Mouse (Mus musculus) frontal cortex, postnatal 36 days (tissue): ENCODE data around the gene Adap1.
A peak's percentile ranks its signal among the peaks of the same experiment; 100 is the strongest.

Experiments
- DNase-seq, 2 experiments: peaks; one replicate each; pipeline ENCODE4 v3.0.0; 2022; ENCODE audit warnings: low spot score in 2 of 2

The Adap1 gene

DNA sequence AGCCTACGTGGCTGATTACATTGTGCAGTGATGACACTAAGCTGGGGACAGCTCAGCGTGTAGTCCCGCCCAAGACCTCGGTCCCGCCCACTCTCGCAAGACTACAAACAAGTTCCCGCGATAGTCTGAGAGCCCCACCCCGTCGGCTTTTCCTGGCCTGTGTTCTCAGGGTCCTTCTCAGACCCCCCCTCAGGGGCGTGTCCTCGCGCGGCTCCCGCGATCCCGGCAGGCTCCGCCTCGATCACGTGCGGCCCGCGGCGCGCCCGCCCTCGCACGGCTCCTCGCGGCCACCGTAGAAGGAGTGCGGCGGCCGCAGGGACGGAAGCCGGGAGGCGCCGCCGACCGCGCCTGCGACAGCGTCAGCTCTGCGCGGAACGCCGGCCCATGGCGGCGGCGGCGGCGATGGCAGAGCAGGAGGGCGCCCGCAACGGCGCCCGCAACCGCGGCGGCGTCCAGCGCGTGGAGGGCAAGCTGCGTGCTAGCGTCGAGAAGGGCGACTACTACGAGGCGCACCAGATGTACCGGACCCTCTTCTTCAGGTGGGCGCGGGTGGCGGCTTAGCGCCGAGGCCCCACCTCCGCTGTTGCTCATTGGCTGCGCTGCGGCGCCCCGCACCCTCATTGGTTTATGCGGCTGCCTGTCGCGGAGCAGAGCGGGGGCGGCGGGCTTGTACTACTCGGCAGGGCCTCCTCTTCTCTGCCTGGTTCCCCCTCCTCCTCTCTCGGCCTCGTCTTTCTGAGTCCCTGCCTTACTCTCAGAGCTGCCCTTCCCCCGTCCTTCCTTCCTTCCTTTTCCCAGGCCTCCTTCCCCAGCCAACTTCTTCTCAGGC is 73.1 kb downstream of the Adap1 start, which contains the start of gene Get4:
TSS of gene Get4 (plus strand) at position 244 of the 829 bp plus-strand sequence.
- peak; percentile 95 to 99 for DNase-seq

DNA sequence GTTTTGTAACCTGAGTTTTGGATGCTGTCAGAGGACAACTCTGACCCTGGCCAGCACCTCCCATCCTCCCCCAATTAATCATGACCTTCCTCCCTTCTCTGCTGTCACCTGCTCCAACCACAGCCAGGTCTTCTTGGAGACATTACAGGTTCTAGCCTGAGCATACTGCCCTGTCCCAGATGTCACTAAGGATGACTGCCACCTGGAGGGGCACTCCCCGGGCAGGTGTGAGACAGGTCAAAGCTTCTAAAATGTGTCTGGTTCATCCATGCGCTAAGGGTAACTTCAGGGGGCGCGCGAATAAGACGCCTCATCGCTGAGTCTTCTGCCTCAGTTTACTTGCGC is 73.7 kb downstream of the Adap1 start:
- no peak for DNase-seq

DNA sequence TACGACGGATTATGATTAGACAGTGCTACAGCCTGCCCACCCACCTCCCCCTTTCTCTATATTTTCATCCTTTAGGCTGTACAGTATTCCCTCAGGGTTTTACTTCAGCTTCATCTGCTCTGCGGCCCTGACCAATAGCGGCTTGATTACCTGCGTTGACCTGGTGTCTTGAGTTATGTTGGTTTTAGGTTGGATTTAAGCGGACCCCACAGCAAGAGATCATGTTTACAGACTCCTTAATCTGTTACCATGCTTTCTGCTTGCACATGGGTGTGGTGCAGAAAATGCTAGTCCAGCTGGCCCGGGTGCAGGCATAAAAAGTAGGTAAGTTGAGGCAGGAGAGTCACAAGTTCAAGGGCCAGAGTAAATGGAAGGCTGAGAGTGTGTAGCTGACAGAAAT is 74.1 kb downstream of the Adap1 start:
- no peak for DNase-seq

DNA sequence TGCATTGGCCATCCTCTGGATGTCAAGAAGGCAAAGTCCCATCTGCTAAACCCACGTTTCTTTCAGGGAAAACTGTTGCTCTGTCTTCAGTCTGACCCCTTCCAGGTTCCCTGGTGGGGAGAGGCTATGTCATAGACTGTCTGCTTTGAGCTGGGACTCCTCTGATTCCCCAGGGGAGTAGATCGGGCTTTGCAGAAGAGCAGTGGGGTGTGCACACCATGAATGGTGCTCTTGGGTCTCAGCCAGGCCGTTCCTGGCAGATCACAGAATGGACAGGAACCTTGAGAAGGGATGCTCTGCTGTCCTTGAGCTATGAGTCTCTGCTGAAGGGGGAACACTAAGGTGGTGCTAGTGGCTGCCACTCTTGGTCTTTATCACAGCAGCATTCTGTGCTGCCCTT is 76.6 kb downstream of the Adap1 start:
- DNase-seq: no peak

DNA sequence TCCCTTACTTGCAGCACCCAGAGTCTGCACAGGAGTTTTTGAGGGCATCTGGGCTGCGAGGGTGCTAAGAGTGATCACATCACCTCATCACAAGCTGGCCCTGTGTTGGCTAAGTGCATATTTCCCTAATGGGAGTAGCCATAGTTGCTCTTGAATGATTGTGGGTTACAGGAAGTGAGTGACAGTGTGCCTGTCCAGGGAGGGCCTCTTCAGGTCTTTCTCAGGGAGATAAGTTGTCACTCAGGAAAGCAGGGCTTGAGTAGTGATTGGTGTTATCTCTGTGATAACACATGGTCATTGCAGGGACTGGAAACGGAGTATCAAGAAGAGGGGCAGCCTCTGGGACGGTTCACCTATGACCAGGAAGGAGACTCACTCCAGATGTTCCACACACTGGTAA is 77.7 kb downstream of the Adap1 start:
- no peak for DNase-seq

DNA sequence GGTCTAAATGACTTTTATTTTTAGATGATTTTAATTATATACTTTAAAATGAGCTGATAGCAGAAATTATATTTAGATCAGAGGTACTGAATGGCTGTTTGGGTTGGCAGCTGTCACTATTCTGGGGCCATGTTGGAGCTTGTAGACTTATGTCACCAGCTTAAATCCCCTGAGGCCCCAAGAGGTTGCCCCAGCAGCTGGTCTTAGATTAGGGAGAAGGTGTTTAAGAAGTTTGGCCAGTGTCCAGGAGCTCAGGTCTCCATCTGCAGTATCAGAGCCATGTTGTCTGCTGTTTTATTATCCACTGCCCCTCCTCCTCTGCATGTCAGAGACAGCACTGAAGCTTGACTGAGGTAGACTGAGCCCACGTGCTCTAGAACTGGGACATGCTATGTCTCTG is 82.0 kb downstream of the Adap1 start:
- DNase-seq: no peak

DNA sequence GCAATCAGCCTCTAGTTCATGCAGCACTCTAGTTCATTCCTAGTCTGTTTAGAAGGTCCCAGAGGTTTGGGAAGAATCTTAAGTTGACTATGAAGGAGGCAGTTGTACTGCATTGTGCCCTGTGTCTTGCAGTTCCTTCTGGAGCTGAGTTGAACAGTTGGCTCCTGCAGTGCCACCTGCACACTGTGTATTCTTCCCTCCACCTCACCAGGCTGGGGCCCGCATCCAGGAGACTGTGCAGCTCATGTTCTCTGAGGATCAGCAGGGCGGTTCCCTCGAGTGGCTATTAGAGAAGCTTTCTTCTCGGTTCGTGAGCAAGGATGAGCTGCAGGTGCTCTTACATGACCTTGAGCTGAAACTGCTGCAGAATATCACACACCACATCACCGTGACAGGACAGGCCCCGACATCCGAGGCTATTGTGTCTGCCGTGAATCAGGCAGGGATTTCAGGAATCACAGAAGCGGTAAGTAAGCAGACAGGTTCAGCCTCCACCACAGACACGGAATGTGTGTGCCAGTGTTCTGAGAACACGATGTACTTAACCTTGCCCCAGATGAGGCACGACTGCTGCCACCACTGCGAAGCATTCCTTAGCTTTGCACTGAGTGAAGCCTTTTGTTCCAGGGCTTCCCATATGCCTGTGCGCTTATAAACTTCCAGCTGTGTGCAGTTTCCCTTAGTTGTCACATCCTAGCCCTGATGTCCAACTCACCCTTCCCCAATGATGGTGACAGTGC is 84.2 kb downstream of the Adap1 start:
- DNase-seq: no peak

DNA sequence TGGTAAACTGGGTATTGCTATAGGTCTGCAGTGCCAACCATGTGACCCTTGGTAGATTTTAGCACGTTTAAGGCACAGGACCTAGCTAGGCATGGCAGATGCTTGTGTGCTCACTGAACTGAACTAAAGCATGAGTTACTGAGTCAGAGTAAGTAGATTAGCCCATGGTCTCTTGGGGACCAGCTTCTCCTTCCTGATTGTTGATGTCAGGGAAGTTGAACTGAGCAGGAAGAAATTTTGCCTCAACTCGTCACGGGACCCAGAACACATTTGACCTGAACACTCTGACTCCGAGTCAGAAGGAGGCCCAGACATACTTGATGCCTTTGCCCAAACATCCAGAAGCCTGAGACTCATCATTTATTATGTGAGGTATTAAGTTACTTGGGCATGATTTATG is 88.0 kb downstream of the Adap1 start:
- DNase-seq: no peak

DNA sequence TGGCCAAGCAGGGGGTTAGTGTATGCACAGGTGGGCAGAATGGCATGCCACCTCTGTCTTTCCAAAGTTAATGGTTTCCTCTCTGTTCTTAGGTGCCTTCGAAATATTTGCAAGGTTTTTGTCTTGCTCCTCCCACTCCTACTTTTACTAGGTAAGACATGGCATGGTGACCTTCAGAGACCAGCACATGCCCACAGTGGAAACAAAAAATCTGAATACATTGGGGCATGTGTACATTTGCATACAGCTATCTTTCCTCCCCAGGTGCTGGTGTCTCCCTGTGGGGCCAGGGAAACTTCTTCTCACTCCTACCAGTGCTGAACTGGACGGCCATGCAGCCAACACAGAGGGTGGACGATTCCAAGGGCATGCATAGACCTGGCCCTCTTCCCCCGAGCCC is 91.0 kb downstream of the Adap1 start:
- DNase-seq: no peak

DNA sequence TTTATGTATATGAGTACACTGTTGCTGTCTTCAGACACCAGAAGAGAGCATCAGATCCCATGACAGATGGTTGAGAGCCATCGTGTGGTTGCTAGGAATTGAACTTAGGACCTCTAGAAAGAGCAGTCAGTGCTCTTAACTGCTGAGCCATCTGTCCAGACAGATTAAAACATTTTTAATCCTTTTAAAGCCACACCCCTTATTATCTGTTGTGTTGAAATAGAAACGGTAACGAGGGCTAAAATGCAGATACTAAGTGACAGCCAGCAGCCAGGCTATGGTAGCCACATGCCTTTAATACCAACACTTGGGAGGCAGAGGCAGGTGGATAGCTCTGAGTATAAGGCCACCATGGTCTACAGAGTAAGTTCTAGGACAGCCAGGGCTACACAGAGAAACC is 93.3 kb downstream of the Adap1 start:
- no peak for DNase-seq

DNA sequence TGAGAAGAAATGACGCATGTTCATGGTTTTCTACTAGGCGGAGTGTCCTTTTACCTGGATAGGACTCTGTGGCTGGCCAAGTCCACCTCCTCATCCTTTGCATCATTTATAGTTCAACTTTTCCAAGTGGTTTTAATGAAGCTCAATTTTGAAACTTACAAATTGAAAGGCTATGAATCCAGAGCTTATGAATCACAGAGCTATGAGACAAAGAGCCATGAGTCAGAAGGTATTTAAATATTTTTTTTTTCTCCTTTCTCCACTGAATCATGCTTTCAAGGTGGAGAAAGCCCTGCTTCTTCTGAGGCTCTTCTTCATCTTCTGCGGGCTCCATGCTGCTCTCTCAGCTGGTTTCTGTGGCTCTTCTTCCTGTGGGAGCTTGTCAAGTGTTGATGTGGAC is 95.7 kb downstream of the Adap1 start:
- DNase-seq: no peak

DNA sequence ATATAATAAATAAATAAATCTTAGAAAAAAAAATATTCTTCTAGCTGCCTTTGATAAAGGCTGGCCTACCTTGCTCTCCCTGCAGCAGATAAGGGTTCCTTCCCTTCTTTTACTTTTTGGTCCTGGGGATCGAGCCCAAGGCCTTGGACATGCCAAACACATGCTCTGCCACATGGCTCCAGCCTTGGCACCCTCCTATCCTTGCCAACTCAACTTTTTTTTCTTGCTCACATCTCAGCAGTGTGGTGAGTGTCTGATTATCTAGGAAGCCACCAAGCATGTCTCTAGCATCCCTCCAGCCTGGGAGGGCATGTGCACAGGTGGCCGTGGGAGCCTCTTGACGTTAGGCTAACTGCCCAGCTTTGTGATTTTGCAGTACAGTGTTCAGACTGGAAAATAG is 97.1 kb downstream of the Adap1 start:
- no peak for DNase-seq

DNA sequence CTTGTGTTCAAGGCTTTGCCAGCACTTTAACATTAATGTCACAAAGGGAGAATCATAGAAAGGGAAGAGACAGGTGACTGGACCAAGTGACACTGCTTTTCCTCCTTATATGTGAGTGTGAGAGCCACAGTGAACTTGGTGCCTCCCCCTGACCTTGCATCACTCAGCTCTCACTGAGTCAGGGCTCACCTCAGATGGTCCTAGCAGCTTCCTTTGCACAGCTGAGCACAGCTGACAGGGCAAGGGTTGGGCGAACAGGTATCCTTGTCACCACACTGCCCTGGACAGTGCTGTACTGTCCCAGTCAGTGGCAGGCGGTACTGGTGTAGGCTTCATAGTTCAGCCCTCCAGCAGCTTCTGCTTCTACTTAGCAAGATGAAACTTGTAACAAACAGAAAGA is 97.8 kb downstream of the Adap1 start:
- DNase-seq: no peak

DNA sequence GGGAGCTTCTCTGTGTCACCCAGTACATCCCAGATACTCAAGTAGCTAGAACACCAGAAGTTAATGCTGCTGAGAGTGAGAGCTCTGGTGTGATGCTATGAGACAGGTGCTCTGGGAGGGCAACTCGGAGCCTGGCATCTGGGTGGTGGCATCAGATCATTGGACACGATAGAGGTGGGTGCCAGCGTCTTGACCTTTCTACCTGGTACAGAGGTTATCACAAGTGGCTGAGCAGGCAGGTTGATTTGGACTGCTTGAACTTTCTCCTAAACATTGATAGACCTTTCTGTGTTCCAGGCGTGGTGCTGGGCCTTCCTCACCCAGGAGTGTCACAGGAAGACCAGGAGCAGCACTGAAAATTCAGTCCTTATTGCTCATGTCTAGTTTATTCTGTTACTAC is 98.2 kb downstream of the Adap1 start:
- no peak for DNase-seq

DNA sequence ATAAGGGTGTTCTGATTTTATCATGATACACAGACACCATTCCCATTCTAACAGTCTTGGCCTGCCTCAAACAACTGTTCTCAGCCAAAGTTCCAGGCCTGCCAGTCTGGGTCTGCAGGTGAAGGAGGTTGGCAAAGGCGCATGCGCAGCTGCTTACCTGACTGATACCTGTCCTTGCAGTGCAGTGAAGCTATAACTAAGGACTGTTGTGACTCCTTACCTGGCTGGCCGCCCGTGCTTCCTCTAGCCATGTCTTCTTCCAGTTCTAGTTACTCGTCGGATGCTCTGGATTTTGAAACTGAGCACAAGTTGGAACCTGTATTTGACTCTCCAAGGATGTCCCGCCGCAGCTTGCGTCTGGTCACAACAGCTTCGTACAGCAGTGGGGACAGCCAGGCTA is 102.1 kb downstream of the Adap1 start:
- no peak for DNase-seq
